Mouse (Mus musculus) bone marrow, adult 2 months (tissue): Measurements from ENCODE around the gene Cyp2u1. TPM values are rescaled to one million over a fixed set of nuclear protein-coding genes. Genes with fewer than 3 reads are reported as not detected.
A peak's percentile ranks its signal among the peaks of the same experiment; 100 is the strongest.

Experiments used
- H3K27ac ChIP-seq: fragments of 200-500 bp; 2 replicates; pipeline ENCODE4 v1.5.1; 2012; ENCODE audit warnings: low read depth, mild to moderate bottlenecking, control low read depth, inconsistent platforms, low read length; ENCODE audit not compliant: control insufficient read depth, poor library complexity, insufficient read depth
- H3K4me1 ChIP-seq: fragments of 200-500 bp; 2 replicates; pipeline ENCODE4 v1.6.1; 2011; ENCODE audit warnings: low read length; ENCODE audit not compliant: control insufficient read depth, insufficient read depth
- H3K4me3 ChIP-seq: fragments of 200-500 bp; replicated peaks from 2 replicates; pipeline ENCODE3; 2011; ENCODE audit warnings: mild to moderate bottlenecking, low read depth, low read length, control low read depth; ENCODE audit not compliant: control insufficient read depth
- CTCF ChIP-seq: fragments of 200-500 bp; IDR thresholded peaks from 2 replicates; pipeline ENCODE4 v1.5.1; 2011; ENCODE audit warnings: low read length, control low read depth; ENCODE audit not compliant: control insufficient read depth, insufficient read depth
- POLR2A ChIP-seq: fragments of 200-500 bp; IDR thresholded peaks from 2 replicates; pipeline ENCODE4 v1.6.1; 2011; ENCODE audit warnings: low read depth, mild to moderate bottlenecking, control low read depth, low read length, borderline replicate concordance; ENCODE audit not compliant: control insufficient read depth
- WGBS: fragments of 180-500 bp; shearing (Covaris S2); methylation state at CpG from one replicate; pipeline ENCODE4 v1.1.7; 2018; 5-methylcytosine and 5-hydroxymethylcytosine counted together
- polyA plus RNA-seq: library from polyadenylated mRNA; stranded (reverse); fragments of >200 nt; gene quantifications from 2 replicates; pipeline ENCODE4 v1.2.4, GENCODE M21; 2011; ENCODE audit warnings: low replicate concordance; ENCODE audit not compliant: missing spikeins, insufficient read depth, insufficient read length

Gene Cyp2u1
- polyA plus RNA-seq, 1 experiment = 1.1 TPM

- WGBS = 84% methylated on average over 8 of the region's 8 CpGs
- TF ChIP-seq CTCF (no peak), POLR2A (no peak)
- H3K4me1 ChIP-seq = no peaks in the 10 kb centered on the region
- H3K27ac ChIP-seq = no peak overlapping the region
- no peak overlapping the region for H3K4me3 ChIP-seq
These were observed 56.4 kb downstream of the Cyp2u1 start for GRCm38 (mm10) chr3:131246579-131247046.

GRCm38 (mm10) chr3:131245766-131246578 is 57.1 kb downstream of the Cyp2u1 start:
- Histone ChIP-seq H3K27ac (no peak overlapping the region), H3K4me1 (no peaks in the 10 kb centered on the region), H3K4me3 (no peak overlapping the region)
- 54% methylated on average over 11 of the region's 11 CpGs for WGBS
- TF ChIP-seq POLR2A (no peak), CTCF (peak; percentile 66)

Other genes with a start within 250 kb of the Cyp2u1 start
- gene Lef1, start 192.8 kb downstream of the Cyp2u1 start, polyA plus RNA-seq = 3.0 and 4.3 TPM in 2 replicates
- gene Hadh, start 31.1 kb downstream of the Cyp2u1 start, polyA plus RNA-seq = 13.9 and 22.7 TPM in 2 replicates
- 2.1 and 6.6 TPM in 2 replicates for gene Sgms2, start 188.2 kb upstream of the Cyp2u1 start, polyA plus RNA-seq